Comparison of ENCODE assay signal across 22 mouse cellular contexts in the genomic region with DNA sequence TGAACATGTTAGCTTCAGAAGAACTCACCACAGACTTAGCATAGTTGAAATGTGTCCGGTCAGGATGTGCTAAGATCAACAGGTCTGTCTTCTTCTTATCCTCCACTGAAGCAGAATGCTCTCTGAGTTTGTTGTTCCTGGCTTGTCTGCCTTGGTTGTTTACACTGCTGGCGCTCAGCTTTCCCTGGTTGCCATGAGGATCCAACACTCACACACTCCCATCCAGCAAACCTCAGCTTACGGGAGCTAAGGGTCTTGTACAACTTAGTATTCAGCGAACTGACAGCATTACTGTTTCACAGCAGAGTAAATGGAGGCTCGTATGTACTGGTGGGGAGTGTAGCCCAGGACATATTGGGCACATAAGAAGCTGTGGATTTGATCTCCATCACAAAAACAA. TPM values are rescaled to one million over a fixed set of nuclear protein-coding genes. Genes with fewer than 3 reads are reported as not detected.
DNase-seq lines count a peak whose midpoint lies in the region; ATAC-seq lines count a peak whose summit lies in the region.
"Had no signal": no experiment of that assay in that cellular context is flagged by ENCODE, and none has a peak within 500 bp of the region (broad histone marks: within the 10 kb centered on the region; RNA-seq: fewer than 3 reads in every experiment).

No protein-coding gene starts in this region.

- H3K4me1 ChIP-seq in heart, embryonic 13.5 days = peaks cover 62% of the 10 kb centered on the region
- H3K4me1 ChIP-seq in hindbrain, embryonic 15.5 days (replicated peaks) = peaks cover 9% of the 10 kb centered on the region
- no peaks in the 10 kb centered on the region for H3K4me1 ChIP-seq in hindbrain, embryonic 11.5 days (replicated peaks; ENCODE audit: control insufficient read depth, insufficient read depth, low read length)
- H3K4me1 ChIP-seq: forebrain, embryonic 10.5 days had no signal

- 61% methylated on average over 5 of the region's 5 CpGs for WGBS in heart, embryonic 13.5 days
- 74% methylated on average over 5 of the region's 5 CpGs for WGBS in hindbrain, embryonic 15.5 days
- 83% methylated on average over 5 of the region's 5 CpGs for WGBS in hindbrain, embryonic 11.5 days

- no peak overlapping the region for H3K4me2 ChIP-seq in heart, embryonic 13.5 days
- no peak overlapping the region for H3K4me2 ChIP-seq in hindbrain, embryonic 15.5 days
- no peak overlapping the region for H3K4me2 ChIP-seq in hindbrain, embryonic 11.5 days (replicated peaks; ENCODE audit: low read depth, low read length)
- H3K4me2 ChIP-seq: embryonic facial prominence, embryonic 15.5 days; forebrain, embryonic 15.5 days; heart, embryonic 11.5 days; hindbrain, embryonic 13.5 days; intestine, embryonic 15.5 days had no signal

- no peak for ATAC-seq in heart, embryonic 13.5 days (ENCODE audit: extremely low read depth, insufficient number of reproducible peaks, low FRiP score, low TSS enrichment)
- no peak for ATAC-seq in hindbrain, embryonic 15.5 days (ENCODE audit: low FRiP score, low read depth)
- ATAC-seq in hindbrain, embryonic 11.5 days (ENCODE audit: low FRiP score) = no peak
- ATAC-seq: forebrain, embryonic 15.5 days; intestine, embryonic 15.5 days had no signal

- intact Hi-C loops in heart, postnatal 10 days (cut with DNase I) = no loop called here

- DNase-seq in heart, postnatal 10 days = no peak
- DNase-seq in hindbrain, embryonic 11.5 days (ENCODE audit: low spot score) = no peak
- DNase-seq in lung, postnatal 10 days = peak; percentile 28
- DNase-seq in lung, postnatal 36 days = no peak
- DNase-seq in cerebellum, postnatal 25 days = no peak
- DNase-seq: adrenal gland, adult 8-10 months; adrenal gland, postnatal 36 days; cerebellum, adult 2 months; cerebellum, postnatal 10 days; embryo, embryonic 11 days; gastrocnemius, postnatal 10 days; heart, postnatal 4 days; kidney, adult 18-20 months had no signal

- peak overlapping the region; percentile 54; the same call in 1 of the 2 replicates for H3K27ac ChIP-seq in heart, embryonic 13.5 days (replicated peaks)
- H3K27ac ChIP-seq in hindbrain, embryonic 15.5 days (replicated peaks) = 0 out of 2 replicates have a peak overlapping the region, but pooled peaks have one; percentile 8
- no peak overlapping the region for H3K27ac ChIP-seq in hindbrain, embryonic 11.5 days (ENCODE audit: low read depth, low read length)
- H3K27ac ChIP-seq: embryonic facial prominence, embryonic 15.5 days; forebrain, embryonic 10.5 days; forebrain, embryonic 15.5 days; hindbrain, embryonic 13.5 days; intestine, embryonic 15.5 days had no signal

- no peak overlapping the region for H3K9ac ChIP-seq in heart, embryonic 13.5 days
- no peak overlapping the region for H3K9ac ChIP-seq in hindbrain, embryonic 15.5 days
- no peak overlapping the region for H3K9ac ChIP-seq in hindbrain, embryonic 11.5 days (ENCODE audit: low read depth, low read length)
- H3K9ac ChIP-seq: embryonic facial prominence, embryonic 15.5 days; forebrain, embryonic 15.5 days; hindbrain, embryonic 13.5 days; intestine, embryonic 15.5 days had no signal

- H3K4me3 ChIP-seq in heart, embryonic 13.5 days = no peak overlapping the region
- H3K4me3 ChIP-seq in hindbrain, embryonic 15.5 days = no peak overlapping the region
- H3K4me3 ChIP-seq in hindbrain, embryonic 11.5 days (ENCODE audit: low read depth, low read length) = no peak overlapping the region
- H3K4me3 ChIP-seq: embryonic facial prominence, embryonic 15.5 days; erythroblast, embryonic 14.5 days; forebrain, embryonic 10.5 days; forebrain, embryonic 15.5 days; hindbrain, embryonic 13.5 days; intestine, embryonic 15.5 days had no signal

- H3K9me3 ChIP-seq in heart, embryonic 13.5 days = no peaks in the 10 kb centered on the region
- H3K9me3 ChIP-seq in hindbrain, embryonic 15.5 days = no peaks in the 10 kb centered on the region
- no peaks in the 10 kb centered on the region for H3K9me3 ChIP-seq in hindbrain, embryonic 11.5 days (ENCODE audit: control insufficient read depth, low read length)
- H3K9me3 ChIP-seq: embryonic facial prominence, embryonic 15.5 days; forebrain, embryonic 10.5 days; forebrain, embryonic 15.5 days; hindbrain, embryonic 13.5 days; intestine, embryonic 15.5 days had no signal

- H3K36me3 ChIP-seq in heart, embryonic 13.5 days = no peaks in the 10 kb centered on the region
- no peaks in the 10 kb centered on the region for H3K36me3 ChIP-seq in hindbrain, embryonic 15.5 days
- H3K36me3 ChIP-seq in hindbrain, embryonic 11.5 days (ENCODE audit: control insufficient read depth, insufficient read depth, low read length) = no peaks in the 10 kb centered on the region
- H3K36me3 ChIP-seq: embryonic facial prominence, embryonic 15.5 days; forebrain, embryonic 10.5 days; forebrain, embryonic 15.5 days; hindbrain, embryonic 13.5 days; intestine, embryonic 15.5 days had no signal

- no peaks in the 10 kb centered on the region for H3K27me3 ChIP-seq in heart, embryonic 13.5 days (replicated peaks)
- H3K27me3 ChIP-seq in hindbrain, embryonic 15.5 days = no peaks in the 10 kb centered on the region
- no peaks in the 10 kb centered on the region for H3K27me3 ChIP-seq in hindbrain, embryonic 11.5 days (ENCODE audit: control insufficient read depth, insufficient read depth, low read length)
- H3K27me3 ChIP-seq: embryonic facial prominence, embryonic 15.5 days; forebrain, embryonic 15.5 days; hindbrain, embryonic 13.5 days; intestine, embryonic 15.5 days had no signal

RNA-seq across cellular contexts. Expression of gene Rbms1, which starts 37.9 kb away (rescaled TPM):
- 89.2 and 89.8 TPM in 2 replicates for polyA plus RNA-seq in heart, embryonic 13.5 days (2015; fragmentation: Nextera tagmentation; extraction: Ambion mirVana)
- total RNA-seq in heart, postnatal 10 days (2021) = 10 to 100 TPM; 87.5 to 89.3 TPM
- 75.9 and 77.7 TPM in 2 replicates for polyA plus RNA-seq in hindbrain, embryonic 15.5 days (2015; fragmentation: Nextera tagmentation; extraction: Ambion mirVana)
- 66.7 and 78.6 TPM in 2 replicates for polyA plus RNA-seq in hindbrain, embryonic 11.5 days (2014; fragmentation: Nextera tagmentation; extraction: Ambion mirVana)
